Mouse (Mus musculus) retina, postnatal 7 days (tissue): Measurements from ENCODE around the gene Srl.
"Not testable (repeated sequence)": the region's sequence is repeated elsewhere in the genome, so short reads cannot be mapped to it uniquely, and the experiment has no call there.

Experiments used
- DNase-seq: peaks from one replicate; pipeline ENCODE4 v3.0.0-alpha.2; 2012; ENCODE audit warnings: low read depth, low spot score

Gene Srl

DNA sequence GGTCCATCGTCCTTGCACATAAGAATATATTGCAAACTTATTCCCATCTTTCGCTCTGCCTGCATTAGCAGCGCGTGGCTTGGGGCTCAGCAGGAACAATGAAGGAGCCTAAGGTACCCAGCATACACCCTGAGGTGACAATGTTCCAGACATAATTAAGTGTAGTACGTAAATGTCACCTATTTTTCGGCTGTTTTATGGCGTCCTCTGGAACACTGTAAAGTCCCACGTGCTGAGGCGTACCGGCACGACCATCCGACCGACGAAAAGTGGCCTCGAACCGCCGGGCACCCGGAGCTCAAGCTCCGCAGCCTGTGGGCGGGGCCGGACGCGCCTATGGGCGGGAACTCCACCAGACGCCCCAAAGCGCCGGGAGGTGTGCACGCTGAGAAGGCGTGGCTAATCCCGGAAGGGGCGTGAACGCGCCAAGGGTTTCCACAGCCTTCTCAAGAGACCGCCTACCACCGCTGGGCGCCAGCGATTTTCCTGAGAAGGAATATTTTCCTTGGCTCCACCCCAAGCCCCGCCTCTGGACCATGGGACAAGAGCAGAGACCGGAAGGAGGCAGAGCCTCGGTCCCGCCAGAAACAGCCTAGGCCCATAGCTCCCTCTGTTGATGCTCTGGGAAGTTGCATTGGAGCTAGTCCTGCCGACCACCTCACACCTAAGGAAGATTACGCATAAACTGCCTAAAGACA is at the start of gene Srl:
Gene Srl, minus strand, starts transcription at position 316 of the 698 bp plus-strand sequence.
- DNase-seq, result peak; percentile 99

DNA sequence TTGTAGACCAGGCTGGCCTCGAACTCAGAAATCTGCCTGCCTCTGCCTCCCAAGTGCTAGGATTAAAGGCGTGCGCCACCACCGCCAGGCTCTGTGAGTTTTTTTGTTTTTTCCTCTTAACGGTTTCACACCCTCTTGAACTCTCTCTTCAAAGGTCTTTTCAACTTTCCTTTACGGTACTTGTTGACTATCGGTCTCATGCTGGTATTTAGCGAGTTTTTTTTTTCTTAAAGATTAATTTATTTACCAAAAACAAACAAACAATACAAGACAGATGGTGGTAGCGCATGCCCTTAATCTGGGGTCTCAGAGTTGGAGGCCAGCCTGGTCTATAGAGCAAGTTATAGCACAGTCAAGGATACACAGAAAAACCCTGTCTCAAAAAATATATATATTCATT is 48.6 kb upstream of the Srl start:
- no peak for DNase-seq

DNA sequence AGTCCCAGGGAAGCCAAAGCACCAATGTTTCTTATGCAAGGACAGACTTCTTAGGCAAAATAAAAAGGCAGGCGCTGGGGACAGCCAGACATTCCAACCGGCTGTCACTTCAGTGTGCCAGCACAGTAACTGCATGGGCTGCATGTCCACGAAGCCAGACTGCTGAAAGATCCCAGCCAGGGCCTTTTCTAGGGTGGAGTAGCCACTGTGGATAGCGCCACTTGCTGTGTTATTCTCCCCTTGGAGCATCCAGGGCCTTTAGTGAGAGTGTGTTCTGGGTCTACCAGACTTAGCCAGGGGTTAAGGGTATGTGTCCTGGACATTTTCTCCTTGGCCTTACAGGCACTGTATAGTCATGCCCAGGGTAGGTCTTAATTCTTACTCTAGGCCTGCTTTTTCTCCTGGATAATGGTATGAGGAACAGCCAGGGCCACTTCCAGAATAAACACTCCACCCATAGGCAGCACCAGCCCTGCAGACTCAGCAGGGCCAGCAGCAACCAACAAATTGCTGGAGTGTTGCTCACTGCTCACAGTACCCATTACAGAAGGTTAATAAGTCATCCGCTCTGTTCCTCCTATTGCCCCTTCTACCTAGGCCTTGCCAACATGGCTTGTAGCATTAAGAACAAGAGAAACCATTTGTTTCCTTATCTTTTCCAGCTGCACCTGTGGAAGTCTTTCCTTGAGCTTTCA is 46.0 kb upstream of the Srl start:
- no peak for DNase-seq

DNA sequence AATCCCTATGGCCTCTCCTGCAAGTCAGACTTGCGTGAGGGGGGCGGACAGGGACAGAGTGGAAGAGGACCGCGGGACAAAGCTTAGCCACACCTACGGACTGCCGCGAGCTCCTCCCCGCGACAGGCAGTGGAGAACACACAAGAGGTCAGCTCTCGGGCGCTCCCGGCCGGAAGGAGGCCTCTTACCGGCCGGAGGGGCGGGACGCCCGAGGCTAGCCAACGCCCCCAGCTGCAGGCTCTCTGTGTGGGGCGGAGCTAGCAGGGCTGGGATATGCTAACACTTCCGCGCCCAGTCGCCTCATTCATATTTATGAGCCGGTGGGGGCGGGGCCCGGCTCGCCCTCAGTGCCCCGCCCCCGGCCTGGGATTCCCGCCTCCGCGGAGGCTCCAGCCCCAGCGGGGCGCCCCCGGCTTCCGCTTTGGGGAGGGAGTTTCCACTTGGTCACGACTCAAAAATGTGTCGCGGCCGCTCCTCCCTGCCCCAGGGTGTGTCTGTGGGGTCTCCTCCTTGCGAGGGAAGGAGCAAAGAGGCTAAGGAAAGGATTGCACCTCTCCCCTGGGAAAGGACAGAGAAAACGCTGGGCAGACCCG is 45.0 kb upstream of the Srl start:
- DNase-seq, result peak; percentile 93

DNA sequence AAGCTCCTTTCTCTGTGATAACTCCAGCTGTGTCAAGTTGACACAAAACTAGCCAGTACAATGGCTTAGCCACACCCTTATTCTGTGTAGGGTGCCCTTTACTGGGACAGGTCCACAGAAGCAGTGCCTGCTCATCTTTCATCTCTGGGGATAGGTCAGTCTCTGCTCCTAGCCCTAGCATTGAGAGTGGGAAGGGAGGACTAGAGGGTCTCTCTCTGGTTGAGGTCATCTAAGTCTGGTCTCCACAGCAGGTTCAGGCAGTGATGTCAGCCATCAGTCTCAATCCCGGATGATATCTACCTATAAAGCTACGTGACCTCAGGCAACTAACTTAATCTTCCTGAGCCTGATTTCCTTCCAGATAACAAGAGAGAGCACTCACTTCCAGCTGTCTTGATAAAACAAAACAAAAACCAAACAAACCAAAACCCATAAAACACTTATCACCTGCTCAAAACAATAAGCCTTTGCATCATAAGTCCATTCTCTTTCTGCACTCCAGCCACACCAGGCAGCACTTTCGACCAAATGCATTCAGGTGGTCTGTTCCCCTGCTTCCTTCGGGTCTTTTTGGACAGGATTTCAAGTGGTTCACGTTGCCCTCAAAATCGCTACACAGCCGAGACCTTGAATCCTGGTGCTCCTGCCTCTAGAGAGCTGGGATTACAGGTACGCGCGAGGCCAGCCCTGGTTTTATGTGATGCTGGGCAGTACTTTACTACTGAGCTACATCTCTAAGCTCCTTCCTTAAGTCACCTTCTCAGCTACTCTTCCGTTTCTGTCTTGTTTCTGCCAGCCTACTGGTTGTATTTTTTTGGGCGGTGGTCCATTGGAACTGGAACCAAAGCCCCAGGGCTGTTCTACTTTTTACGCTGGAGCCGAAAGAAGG is 44.3 kb upstream of the Srl start:
- no peak for DNase-seq

DNA sequence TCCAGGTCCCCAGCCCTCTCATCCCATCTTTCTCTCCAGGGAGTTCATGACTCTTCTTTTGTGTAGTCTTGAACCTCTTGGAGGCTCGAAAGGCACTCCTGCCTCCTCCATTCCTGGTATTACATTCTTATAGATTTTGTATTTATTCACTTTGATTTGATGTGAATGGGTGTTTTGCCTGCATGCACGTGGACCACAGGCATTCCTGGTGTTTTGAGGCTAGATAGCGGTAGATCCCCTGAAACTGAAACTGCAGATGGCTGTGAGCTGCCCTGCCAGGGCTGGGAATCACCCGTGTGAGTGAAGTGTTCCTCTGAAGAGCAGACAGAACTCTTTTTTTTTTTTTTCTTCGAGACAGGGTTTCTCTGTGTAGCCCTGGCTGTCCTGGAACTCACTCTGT is 42.8 kb upstream of the Srl start:
- no peak for DNase-seq

DNA sequence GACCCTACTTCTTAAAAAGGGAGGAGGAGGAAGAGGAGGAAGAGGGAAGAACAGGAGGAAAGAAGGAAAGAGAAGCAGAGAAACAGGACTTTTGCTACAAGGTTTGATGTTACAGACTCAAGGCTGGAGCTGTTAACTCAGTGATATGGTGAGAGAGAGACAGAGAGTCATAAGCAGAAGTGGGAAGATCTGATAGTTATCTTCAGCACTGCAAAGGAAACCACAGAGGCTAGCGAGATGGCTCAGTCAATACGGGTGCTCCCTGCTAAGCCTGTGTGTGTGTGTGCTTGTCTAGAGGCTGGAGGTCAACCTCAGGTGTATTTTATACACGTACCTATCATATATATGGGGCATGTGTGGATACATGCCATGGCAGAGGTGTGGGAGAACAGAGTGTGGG is 42.2 kb upstream of the Srl start:
- DNase-seq, result no peak

DNA sequence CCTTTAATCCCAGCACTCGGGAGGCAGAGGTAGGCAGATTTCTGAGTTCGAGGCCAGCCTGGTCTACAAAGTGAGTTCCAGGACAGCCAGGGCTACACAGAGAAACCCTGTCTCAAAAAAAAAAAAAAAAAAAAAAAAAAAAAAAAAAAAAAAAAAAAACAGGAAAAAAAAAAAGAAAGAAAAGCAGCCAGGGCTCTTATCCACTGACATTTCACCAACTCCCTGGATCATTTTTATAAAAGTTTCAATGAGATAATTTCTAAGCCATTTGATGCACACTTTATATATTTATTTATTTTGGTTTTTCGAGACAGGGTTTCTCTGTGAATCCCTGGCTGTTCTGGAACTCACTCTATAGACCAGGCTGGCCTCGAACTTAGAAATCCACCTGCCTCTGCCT is 39.6 kb upstream of the Srl start:
- not testable (repeated sequence) for DNase-seq

DNA sequence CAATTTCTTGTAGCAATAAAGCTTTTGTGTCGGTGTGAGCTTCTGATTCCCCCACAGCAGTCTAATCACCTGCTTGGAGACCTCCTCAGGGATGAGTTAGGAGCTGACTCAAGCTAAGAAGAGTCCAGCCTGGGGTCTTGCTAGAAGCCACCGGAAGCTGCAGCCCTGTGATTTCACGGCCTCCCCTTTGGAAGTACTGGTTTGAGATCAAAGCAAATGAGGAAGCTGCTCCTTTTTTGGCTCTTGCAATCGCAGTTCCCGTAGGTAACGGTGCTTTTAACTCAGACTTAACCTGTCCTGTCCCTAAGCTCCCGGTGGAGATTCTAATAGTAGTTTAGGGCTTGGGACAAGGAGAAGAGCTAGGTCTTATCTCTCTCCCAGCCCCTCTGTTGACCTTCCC is 37.0 kb upstream of the Srl start:
- no peak for DNase-seq

DNA sequence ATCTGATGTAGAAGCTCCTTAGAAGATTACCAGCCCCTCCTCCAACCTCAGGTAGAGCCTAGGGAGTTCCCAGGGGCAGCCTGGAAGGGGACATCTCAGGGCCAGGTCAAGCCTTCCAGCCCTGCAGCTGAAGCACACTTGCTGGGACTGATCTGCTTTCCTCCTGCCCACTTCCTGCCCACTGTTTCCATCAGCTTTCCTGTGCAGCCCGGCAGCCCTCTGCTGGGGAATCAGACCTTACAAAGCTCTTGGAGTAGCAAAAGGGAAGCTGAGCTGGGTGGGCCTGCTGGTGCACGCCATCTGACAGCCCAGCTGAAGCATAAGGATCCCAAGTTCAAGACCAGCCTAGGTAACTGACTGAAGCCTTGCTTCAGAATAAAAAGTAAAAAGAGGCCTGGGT is 35.3 kb upstream of the Srl start:
- DNase-seq, result no peak

DNA sequence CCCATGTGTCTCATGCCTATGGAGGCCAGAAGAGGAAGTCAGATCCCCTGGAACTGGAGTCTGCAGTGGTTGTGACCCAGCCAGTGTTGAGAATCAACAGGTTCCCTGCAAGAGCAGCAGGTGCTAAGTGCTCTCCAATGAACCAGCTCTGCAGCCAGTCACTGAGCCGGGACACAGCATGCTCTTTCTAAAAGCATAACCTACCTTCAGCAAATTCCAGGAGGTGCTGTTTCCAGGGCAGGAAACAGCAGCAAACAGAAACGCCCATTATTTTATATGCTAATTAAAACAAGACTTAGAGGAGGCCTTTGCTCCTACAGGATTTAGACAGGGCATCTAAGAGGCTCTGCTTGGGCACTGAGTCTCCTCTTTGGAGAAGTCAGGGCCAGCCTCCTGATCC is 34.4 kb upstream of the Srl start:
- no peak for DNase-seq

DNA sequence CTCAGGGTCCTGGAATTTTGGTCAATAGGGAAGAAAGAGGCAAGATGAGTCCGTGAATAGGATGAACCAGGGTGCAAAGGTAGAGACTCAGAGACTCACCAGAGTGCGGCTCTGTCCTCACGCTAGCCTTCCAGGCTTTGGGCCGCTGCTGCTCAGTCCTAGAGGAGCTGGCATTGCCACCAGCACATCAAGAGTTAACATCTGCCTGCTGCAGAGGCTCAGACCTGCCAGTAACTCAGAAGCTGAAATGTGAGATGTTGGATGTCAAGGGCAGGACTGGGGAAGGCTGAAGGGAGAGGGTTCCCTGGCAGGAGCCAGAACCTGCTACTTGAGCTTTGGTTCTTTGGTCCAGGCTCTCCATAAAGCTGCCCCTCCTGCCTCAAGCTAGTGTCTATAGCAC is 29.1 kb upstream of the Srl start:
- DNase-seq, result no peak

DNA sequence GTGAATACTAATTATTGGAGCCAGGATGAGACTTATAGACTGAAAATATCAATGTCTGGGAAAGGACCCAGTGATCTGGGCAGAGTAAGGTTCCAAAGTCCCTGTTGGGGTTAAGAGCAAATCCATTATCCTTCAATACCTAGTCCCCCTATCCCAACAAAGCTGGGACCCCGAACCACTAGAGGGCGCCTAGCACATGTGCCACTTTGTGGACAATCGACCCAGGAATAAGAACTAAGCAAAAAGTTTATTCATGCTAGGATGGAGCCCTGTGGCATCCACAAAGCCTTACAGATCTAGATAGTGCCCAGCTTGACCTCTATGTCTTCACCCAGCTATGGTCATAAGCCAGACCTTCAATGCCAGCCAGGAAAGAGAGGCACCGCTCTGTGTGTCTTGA is 26.3 kb upstream of the Srl start:
- no peak for DNase-seq

DNA sequence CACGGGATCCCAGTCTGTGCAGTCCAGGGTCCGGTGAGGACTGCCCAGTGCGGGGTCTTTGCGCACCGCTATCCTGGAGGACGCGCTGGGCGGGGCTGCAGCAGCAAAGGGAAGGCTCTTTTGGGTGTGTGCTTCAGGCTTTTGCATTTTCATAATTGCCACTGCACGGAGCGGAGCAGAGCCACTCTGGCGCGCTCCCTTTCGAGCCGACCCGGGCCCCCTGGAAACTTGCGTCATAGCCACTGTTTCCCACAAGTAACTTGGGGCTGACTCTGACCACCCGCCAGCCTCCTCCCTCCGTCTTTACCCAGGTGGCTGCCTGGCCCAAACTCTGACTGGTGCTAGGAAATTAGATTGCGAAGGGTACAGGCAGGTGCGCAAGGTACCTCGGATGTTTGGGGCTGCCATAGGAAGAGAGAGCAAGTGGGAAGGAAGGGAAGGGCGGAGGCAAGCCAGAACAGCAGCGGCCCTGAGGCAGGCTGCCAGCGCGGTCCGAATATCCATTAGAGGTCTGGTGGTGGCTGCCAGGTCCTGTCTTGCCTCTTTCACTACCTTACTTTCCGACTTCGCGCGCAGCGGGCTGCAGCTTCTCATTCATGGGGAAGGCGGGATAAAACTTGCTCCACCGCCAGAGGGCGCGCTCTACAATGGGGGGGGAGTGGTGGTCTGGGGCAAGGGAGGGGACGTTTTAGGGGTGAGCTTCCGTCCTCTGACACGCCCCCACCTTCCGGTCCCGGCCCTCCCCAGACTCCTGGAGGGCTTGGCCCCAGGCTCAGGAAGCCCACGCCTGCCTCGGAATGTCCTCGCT is 18.7 kb upstream of the Srl start:
- no peak for DNase-seq

DNA sequence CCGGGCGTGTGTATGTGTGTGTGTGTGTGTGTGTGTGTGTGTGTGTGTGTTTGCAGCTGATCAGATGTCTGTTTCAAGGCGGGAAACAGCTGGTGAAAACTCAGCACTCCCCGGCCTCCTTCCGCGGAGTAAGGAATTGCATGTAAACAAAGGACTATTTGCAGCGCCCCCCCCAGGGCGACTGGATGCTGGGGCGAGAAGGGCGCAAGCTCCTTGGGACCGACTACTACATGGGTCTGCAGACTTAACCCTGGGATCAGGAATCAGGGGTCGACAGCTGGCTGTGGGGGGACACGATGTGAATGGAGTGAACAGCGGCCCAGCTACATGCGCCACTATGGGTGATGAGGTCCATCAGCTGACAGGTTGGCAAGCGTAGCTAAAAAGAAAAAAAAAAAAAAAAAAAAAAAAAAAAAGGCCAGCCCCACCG is 18.1 kb upstream of the Srl start, which contains the start of gene Tfap4:
Gene Tfap4, minus strand, starts transcription at position 140 of the 430 bp plus-strand sequence.
- DNase-seq, result peak; percentile 70

DNA sequence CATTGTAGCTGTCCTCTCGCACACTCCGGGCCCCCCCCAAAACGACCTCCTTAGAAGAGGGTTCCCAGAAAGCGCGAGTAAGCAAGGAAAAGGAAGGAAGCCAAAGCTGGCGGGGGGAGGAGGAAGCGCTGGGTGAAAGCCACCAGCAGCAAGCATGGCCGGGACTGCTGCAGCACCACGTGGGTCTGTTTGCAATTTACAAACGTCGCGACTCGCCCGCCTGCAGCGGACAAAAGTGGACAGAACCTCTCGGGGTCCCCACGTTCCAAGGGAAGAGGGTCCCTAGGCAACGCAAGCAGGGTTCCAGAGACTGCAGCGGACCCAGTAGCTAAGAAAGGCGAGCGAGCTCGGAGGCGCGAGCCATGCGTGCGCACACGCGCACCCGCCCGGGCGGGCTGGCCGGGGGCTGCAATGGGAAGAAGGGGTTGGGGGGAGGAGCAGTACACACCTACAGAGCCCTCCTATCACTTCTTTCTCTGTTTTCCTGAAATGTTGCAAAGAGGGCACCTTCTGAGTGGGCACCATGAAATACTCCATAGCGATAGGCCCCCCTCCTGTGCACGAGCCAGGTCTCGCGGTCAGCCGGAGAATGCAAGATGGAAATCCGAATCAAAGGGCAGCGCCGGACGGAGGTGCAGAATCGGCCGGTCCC is 17.5 kb upstream of the Srl start:
- DNase-seq, result no peak

DNA sequence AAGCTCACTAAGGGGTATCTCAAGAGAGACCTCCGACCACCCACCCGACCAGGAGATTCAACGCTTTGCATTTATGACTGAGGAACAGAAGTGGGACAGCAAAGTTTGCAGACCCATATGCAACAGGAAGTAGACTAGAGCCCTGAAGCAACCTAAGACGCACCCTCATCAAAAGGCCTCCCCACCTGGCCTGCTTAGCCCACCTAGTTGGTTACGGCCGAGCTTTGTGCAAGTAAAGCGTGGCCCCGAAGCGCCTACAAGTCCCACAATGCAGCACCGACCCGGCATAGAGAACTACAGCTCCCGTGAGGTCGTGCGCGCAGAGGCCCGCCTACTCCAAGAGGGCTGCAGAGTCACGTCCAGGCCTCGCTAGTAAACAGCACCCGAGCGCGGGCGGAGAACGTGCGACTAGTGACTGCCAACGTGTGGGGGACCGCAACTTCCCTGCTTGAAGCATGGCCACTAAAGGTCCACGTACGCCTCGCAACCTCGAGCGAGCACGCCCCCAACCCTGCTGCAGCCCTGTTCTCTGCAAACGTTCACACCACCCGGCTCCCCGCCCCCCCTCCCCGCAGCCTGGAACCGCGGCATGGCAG is 16.9 kb upstream of the Srl start:
- DNase-seq, result peak; percentile 76

DNA sequence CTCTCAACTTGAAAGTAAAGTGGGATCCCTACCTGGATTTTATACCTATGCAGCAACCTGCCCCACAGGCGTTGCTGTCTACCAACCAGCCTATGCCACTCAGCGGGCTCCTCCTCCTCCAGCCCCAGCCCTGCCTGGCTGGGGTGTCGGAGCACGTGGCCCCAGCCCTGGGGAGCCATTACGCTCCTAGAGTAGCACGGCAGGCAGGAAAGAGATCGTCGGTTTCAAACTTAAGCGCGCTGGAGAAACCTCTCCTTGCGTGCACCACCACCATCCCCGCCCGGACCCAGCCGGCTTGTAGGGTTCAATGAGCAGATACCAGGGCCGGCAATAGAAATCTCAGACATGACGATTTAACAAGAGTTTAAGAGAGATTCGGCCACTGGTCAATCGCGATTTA is 16.3 kb upstream of the Srl start:
- no peak for DNase-seq

DNA sequence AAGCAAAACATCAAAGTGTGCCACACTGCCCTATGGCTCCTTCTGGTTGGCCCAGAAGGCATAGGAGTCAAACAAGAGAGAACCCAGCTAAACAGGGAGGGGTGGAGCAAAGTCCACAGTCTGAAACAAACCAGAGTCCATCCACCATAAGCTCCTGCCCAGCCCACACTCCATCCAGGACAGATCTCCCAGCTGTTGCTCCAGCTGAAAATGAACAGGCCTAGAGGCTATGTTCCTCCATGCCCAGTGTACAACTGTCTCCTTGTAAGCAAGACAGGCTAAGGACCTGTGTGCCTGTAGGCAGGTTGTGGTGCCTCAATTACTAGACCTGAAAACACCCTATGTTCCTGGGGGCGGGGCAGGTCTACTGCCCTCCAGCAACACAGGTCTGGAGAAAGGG is 15.5 kb upstream of the Srl start:
- no peak for DNase-seq

DNA sequence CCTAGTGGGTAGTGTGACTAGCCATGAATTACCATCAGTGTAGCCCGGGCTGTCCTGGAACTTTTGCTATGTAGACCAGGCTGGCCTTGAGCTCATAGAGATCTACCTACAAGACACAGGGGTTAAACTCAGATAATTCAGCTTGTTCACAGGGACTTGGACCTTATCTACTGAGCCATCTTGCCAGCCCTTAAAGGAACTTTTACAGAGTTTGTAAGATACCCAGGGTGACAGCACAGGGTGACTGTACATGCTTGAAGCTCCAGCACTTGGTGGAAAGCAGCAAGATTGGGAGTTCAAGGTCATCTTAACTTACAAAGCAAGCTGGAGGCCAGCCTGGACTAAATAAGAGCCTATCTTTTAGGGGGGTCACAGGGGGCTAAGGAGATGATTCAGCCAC is 13.9 kb upstream of the Srl start:
- no peak for DNase-seq
